Mouse (Mus musculus): ENCODE measurements at regions not wholly inside any gene's neighbourhood (a gene's known extent, or its start where the extent isn't known, plus 50 kb on each side); places are given as distances from the start of the nearest gene placed in this dataset.

GRCm38 (mm10) chr6:95934561-95934960 is 178.4 kb upstream of the Fam19a1 start:
- TF ChIP-seq CTCF (conservative IDR thresholded peaks at IDR 0.05; ENCODE audit: insufficient read depth, insufficient read length, low read depth, low read length): no peak
- TF ChIP-seq POLR2A (IDR thresholded peaks at IDR 0.05; ENCODE audit: low read depth, low read length): no peak
